Mouse (Mus musculus) liver, embryonic 13.5 days (tissue): ENCODE measurements around the gene Cryaa. TPM values are rescaled to one million over a fixed set of nuclear protein-coding genes. Genes with fewer than 3 reads are reported as not detected.

ENCODE experiments used
- ATAC-seq: fragments of 200-750 bp; cut with Nextera tagmentation; 2 replicates; pipeline ENCODE4 v1.8.0; 2017; ENCODE audit warnings: low read depth, mild to moderate bottlenecking, moderate number of reproducible peaks, moderate library complexity
- DNase-seq: peaks from one replicate; pipeline ENCODE4 v3.0.0; 2022
- H3K27ac ChIP-seq: fragments of 300-500 bp; sonication (generic); 2 replicates; pipeline ENCODE4 v1.5.1; 2015; ENCODE audit warnings: moderate library complexity, mild to moderate bottlenecking, inconsistent platforms
- H3K27me3 ChIP-seq: fragments of 300-500 bp; sonication (generic); 2 replicates; pipeline ENCODE4 v1.6.1; 2015; ENCODE audit warnings: mild to moderate bottlenecking, inconsistent platforms
- H3K36me3 ChIP-seq: fragments of 300-500 bp; sonication (generic); 2 replicates; pipeline ENCODE4 v1.6.1; 2015; ENCODE audit warnings: mild to moderate bottlenecking, inconsistent platforms
- H3K4me1 ChIP-seq: fragments of 300-500 bp; sonication (generic); replicated peaks from 2 replicates; pipeline ENCODE4 v1.6.1; 2015; ENCODE audit warnings: inconsistent platforms
- H3K4me2 ChIP-seq: fragments of 300-500 bp; sonication (generic); 2 replicates; pipeline ENCODE4 v1.6.1; 2015; ENCODE audit warnings: inconsistent platforms, mild to moderate bottlenecking, moderate library complexity
- H3K4me3 ChIP-seq: fragments of 300-500 bp; sonication (generic); replicated peaks from 2 replicates; pipeline ENCODE4 v1.5.1; 2015; ENCODE audit warnings: mild to moderate bottlenecking, inconsistent platforms
- H3K9ac ChIP-seq: fragments of 300-500 bp; sonication (generic); 2 replicates; pipeline ENCODE4 v1.6.1; 2015; ENCODE audit warnings: mild to moderate bottlenecking, inconsistent platforms
- H3K9me3 ChIP-seq: fragments of 300-500 bp; sonication (generic); replicated peaks from 2 replicates; pipeline ENCODE4 v1.6.1; 2016; ENCODE audit warnings: inconsistent platforms
- WGBS: fragments of 180-500 bp; shearing (Covaris S2); methylation state at CpG from one replicate; pipeline ENCODE4 v1.1.7; 2015; ENCODE audit not compliant: insufficient replicate concordance; 5-methylcytosine and 5-hydroxymethylcytosine counted together
- polyA plus RNA-seq: library from polyadenylated mRNA; unstranded; fragments of >200 nt; fragmentation: Nextera tagmentation; extraction: Ambion mirVana; gene quantifications from 2 replicates; pipeline ENCODE4 v1.2.1, GENCODE M21; 2015

Gene Cryaa
- polyA plus RNA-seq, result not detected in 2 replicates

DNA sequence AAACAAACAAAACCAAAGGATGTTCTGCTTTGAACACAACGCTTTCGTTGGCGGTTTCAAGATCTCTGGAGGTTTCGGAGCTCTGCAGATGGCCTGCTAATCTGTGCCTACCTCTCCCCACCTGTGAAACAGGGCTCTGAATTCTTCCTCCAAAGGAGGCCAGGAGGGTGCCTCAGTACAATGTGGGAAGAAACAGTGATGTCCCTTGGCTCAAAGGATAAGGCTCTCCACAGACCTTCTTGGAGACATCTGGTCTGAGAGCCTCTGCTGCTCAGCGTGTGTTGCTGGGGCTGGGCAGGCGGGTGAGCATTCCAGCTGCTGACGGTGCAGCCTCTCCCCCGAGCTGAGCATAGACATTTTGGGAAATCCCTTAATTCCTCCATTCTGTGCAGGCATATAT lies at the start of gene Cryaa:
TSS of gene Cryaa (plus strand) at position 301 of the 400 bp plus-strand sequence.
- Histone ChIP-seq H3K27ac (no peak within 1 kb of the TSS), H3K9me3 (no peaks in the 10 kb centered on the region)

DNA sequence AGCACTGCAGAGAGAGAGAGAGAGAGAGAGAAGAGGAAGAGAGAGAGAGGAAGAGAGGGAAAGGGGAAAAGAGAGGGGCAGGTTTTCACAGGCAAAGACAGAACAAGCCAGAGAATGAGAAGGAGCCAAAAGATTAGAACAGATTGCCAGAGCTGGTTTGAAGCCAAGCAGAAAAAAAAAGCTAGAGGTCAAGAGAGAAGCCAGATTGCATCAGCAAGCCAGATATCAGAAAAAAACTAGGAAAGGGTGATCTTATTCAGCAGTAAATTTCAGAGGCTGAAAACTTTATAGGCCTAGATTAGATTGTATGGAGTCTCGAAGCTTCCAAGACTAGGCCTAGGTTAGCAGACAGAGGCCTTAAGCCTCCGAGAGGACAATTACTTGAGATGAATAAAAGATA lies 49.6 kb upstream of the Cryaa start:
- no peak overlapping the region for H3K27ac ChIP-seq
- DNase-seq, result no peak
- H3K4me1 ChIP-seq, result no peaks in the 10 kb centered on the region
- ATAC-seq, result no peak
- H3K9me3 ChIP-seq, result no peaks in the 10 kb centered on the region
- H3K27me3 ChIP-seq, result 0 out of 2 replicates have a peak, but pooled peaks cover 5% of the 10 kb centered on the region
- no peak overlapping the region for H3K4me2 ChIP-seq
- no peaks in the 10 kb centered on the region for H3K36me3 ChIP-seq
- no peak overlapping the region for H3K9ac ChIP-seq
- 65% methylated on average over 2 of the region's 2 CpGs for WGBS
- no peak overlapping the region for H3K4me3 ChIP-seq

More for the DNA sequence above, at the start of gene Cryaa:
- DNase-seq, result no peak
- no peak for ATAC-seq
- Histone ChIP-seq H3K27me3 (peaks cover 15% of the 10 kb centered on the region), H3K4me1 (no peaks in the 10 kb centered on the region), H3K4me2 (no peak within 1 kb of the TSS), H3K9ac (no peak within 1 kb of the TSS), H3K36me3 (no peaks in the 10 kb centered on the region), H3K4me3 (no peak within 1 kb of the TSS)
- 67% methylated on average over 8 of the region's 8 CpGs for WGBS

DNA sequence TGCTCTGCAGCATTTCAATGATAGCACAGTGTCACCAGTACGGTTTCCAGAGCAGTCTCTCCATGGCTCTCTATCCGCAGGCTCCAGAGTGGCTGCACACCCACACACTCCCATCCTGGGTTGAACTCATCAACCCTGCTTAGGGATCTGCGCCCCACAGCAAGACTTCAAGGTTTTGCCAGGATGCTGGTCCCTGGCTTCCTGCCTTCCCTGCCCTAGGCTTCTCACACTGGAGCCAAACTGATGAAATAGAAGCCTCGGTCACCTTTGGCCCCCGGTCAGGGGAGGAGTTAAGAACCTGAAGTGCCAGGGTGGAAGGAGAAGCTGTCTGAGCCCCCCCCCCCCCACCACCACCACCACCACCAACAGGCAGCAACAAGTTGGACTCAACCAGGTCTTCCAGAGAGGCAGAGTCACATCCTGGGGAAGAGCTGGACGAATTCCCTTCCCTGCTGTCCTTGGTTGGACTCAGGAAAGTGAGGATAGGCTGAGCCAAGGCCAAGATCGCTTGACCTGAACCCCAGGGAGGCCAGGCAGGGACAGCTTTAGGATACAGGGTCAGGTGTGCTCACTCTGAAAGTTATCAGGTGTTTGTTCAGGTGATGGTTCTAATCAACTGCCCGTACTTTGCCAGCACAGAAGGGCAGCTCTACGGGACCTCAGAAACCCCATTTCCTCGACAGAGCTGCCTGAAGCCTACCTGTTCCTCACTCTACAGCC lies 46.4 kb upstream of the Cryaa start:
- Histone ChIP-seq H3K4me1 (peaks cover 8% of the 10 kb centered on the region), H3K4me3 (no peak overlapping the region), H3K9me3 (no peaks in the 10 kb centered on the region), H3K27ac (no peak overlapping the region), H3K4me2 (no peak overlapping the region), H3K9ac (no peak overlapping the region), H3K27me3 (peaks cover 21% of the 10 kb centered on the region), H3K36me3 (no peaks in the 10 kb centered on the region)
- ATAC-seq (no peak), DNase-seq (no peak)
- WGBS, result 69% methylated on average over 10 of the region's 10 CpGs

DNA sequence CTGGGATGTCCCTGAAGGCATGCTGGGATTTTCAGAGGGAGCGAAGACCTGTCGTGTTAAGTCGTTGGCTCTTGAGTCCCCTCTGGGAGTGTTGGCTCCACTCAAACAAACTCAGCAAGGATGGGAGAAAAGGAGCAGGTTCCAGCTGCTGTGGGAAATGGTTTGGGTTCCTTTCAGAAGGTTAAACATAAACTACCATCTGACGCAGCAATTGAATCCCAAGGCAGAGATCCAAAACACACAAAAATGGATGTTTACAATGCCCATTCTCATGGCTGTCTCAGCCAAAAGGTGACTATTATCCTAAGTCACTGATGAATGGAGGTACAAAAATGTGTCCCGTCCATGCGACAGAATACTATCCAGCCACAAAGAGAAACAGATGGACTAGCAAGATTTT lies 44.6 kb upstream of the Cryaa start:
- DNase-seq (no peak), ATAC-seq (no peak)
- Histone ChIP-seq H3K4me1 (peaks cover 23% of the 10 kb centered on the region), H3K9ac (no peak overlapping the region), H3K27me3 (peaks cover 38% of the 10 kb centered on the region), H3K4me3 (no peak overlapping the region), H3K36me3 (no peaks in the 10 kb centered on the region), H3K27ac (no peak overlapping the region), H3K9me3 (no peaks in the 10 kb centered on the region), H3K4me2 (no peak overlapping the region)
- 69% methylated on average over 6 of the region's 6 CpGs for WGBS

DNA sequence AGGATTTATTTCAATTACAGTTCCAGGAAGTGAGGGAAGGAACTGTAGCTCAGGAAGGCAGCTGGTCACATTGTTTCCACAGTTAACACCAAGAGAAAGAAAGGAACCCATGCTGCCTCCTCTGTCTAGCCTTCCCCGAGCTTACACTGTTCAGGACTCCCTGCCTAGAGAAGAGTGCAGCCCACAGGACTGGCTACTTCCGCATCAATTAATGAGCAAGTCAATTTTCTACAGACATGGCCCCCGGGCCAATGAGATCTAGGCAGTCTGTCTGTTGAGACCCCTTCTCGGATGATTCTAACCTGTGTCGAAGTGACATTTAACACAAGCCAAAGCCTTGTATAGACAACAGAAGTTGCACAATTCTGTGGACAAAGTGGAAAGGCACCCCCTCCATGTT lies 42.7 kb upstream of the Cryaa start:
- H3K9ac ChIP-seq, result no peak overlapping the region
- ATAC-seq, result no peak
- no peak overlapping the region for H3K27ac ChIP-seq
- H3K4me1 ChIP-seq, result peaks cover 23% of the 10 kb centered on the region
- WGBS, result 51% methylated on average over 5 of the region's 5 CpGs
- H3K9me3 ChIP-seq, result no peaks in the 10 kb centered on the region
- no peak for DNase-seq
- H3K27me3 ChIP-seq, result peaks cover 51% of the 10 kb centered on the region
- no peaks in the 10 kb centered on the region for H3K36me3 ChIP-seq
- H3K4me3 ChIP-seq, result no peak overlapping the region
- H3K4me2 ChIP-seq, result no peak overlapping the region

DNA sequence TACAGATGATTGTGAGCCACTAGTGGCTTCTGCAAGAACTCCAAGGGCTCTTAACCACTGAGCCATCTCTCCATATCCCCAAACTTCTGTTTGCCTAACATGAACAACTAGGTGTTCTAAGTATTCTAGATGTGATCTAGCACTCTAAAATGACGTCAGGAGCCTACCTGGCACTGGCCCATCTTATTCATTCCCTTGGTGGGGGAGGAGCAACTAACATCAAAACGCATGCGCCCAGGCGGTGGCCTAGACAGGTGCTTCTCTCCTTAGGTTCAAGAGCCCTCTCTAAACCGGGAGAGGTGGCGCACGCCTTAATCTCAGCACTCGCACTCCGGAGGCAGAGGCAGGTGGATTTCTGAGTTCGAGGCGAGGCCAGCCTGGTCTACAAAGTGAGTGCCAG lies 41.8 kb upstream of the Cryaa start:
- DNase-seq (no peak), ATAC-seq (no peak)
- no peak overlapping the region for H3K27ac ChIP-seq
- H3K4me2 ChIP-seq, result peak overlapping the region; percentile 70
- H3K9me3 ChIP-seq, result no peaks in the 10 kb centered on the region
- H3K36me3 ChIP-seq, result no peaks in the 10 kb centered on the region
- peak overlapping the region; percentile 52 for H3K4me3 ChIP-seq
- H3K9ac ChIP-seq, result 0 out of 2 replicates have a peak overlapping the region, but pooled peaks have one; percentile 49
- H3K4me1 ChIP-seq, result peaks cover 23% of the 10 kb centered on the region
- peaks cover 51% of the 10 kb centered on the region for H3K27me3 ChIP-seq
- 51% methylated on average over 11 of the region's 11 CpGs for WGBS

DNA sequence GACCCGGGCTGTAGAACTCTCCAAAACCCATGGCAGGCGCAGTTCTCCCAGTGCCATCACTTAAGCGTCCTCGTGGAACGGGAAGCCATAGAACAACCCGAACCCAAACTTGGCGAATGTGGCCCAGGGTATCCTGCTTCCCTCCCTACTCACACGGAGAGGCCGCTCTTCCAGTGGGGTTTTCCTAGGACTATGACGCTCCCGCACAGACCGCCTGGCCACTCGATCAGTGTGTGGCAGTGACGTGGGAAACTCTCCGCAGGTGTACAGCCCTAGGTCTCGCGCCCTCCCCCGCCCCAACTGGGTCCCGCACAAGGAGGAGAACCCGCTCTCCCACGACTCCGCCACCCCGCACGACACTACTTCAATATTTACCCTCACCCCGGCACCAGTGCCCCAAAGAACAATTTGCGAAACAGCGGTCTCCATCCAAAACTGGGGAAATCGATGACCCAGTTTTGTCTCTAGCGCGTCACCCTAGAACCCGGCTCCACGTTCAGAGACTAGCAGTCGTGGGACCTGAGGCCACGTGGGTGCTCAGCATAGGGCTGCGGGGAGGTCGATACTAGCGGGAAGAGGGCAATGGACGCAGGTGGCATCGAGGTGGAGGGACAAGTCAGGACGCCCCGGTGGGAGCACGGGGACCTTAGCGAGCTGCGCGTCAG lies 41.2 kb upstream of the Cryaa start:
- Histone ChIP-seq H3K4me2 (peak overlapping the region; percentile 70), H3K27ac (peak overlapping the region; percentile 44), H3K27me3 (peaks cover 51% of the 10 kb centered on the region), H3K9ac (peak overlapping the region; percentile 49), H3K4me1 (peaks cover 23% of the 10 kb centered on the region), H3K36me3 (no peaks in the 10 kb centered on the region), H3K9me3 (no peaks in the 10 kb centered on the region), H3K4me3 (peak overlapping the region; percentile 52)
- ATAC-seq (peak; percentile 25), DNase-seq (no peak)
- 4% methylated on average over 45 of the region's 45 CpGs for WGBS

DNA sequence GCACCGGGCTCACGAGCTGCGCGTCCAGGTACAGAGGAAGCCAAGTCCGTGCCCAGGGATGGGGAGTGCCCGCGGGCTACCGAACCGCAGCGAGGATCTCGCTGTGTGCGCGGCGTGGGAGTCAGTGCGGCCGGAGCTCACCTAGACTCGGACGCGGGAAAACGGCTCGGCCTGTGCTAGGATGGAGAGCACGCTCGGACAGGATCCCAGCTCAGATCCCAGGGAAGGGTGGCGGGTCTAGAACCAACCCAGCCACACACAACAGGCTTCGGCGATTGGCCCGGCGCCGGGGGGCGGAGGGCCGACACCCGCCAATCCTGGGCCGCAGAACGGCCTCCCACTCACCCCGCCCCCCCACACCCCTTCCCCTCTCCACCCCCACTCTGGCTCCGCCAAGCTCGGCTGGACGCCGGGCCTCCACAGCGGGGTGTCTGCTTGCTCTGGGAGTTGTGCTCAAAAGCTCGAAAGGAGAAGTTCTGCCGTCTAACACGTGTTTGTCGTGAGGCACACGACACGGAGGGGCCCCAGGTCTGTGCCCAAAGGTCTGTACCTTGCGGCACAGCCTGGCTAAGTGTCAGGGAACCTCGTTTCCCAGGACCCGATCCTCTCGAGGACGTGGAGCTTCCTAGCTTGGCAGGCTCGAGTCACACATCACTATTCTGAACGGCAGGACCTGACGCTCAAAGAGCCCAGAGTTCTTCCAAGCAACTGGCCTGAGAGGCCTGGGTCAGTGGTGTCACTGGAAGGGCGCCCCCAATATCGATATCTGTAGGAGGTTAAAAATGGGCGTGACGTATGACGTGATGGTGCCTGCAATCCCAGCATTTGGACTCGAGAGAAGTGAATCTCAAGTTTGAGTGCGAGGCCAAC lies 40.4 kb upstream of the Cryaa start, which contains the start of gene Cbs:
TSS of gene Cbs (minus strand) at position 297 of the 870 bp plus-strand sequence.
- peak within 1 kb of the TSS; percentile 49 for H3K9ac ChIP-seq
- peaks cover 23% of the 10 kb centered on the region for H3K4me1 ChIP-seq
- H3K27ac ChIP-seq, result peak within 1 kb of the TSS; percentile 48
- H3K9me3 ChIP-seq, result no peaks in the 10 kb centered on the region
- peak within 1 kb of the TSS; percentile 52 for H3K4me3 ChIP-seq
- peak; percentile 85 for ATAC-seq
- peaks cover 47% of the 10 kb centered on the region for H3K27me3 ChIP-seq
- no peaks in the 10 kb centered on the region for H3K36me3 ChIP-seq
- WGBS, result 2% methylated on average over 61 of the region's 61 CpGs
- peak within 1 kb of the TSS; percentile 70 for H3K4me2 ChIP-seq
- DNase-seq, result no peak

DNA sequence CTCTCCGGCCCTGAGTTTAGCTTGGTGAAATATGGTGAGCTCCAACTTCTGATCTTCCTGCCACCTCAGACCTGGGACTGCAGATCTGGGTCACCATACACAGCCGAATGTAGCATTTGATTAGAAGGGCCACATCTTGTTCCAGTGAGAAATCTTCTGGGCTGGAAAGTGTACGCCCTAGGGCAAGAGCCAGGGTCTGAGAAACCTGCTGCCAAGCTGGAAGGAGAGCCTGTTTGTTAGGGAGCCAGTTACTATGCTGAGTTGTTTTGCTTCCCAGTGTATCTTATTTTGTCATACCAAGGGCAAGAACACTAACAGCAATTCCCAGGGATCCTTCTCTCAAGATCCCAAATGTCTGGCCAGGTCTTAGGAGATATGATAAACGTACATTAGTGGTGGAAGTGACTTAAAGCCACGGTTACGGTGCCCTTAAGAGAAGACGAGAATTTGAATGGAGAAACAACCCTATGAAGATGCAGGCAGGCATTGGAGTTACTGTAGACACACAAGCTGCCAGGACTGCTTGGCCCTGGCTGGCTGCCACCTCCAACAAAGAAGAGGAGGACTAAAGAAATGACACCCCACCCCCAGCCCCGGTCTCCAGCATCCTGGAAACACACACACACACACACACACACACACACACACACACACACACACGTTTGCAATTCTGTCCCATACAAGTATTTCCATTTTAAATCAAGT lies 39.6 kb upstream of the Cryaa start:
- Histone ChIP-seq H3K27ac (no peak overlapping the region), H3K27me3 (peaks cover 47% of the 10 kb centered on the region)
- 48% methylated on average over 9 of the region's 9 CpGs for WGBS

DNA sequence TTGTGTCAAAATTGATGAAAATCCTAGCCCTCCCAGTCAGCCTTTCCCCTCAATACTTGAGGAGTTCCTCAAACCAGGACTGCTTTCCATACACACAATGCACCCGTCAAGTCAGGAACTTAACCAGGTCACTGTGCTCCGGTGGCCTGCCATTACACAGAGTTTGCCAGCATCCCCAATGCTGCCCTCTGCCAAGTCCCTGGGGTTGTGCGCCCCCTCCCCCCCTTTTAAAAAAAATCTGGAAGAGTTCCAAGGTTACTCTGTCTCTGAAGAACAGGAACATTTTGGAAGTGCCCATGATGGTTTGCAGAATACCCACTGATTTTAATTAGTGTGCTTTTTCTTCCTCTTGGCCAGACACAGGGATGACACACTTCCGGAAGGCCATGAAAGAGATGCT lies 38.0 kb upstream of the Cryaa start:
- WGBS, result 59% methylated on average over 4 of the region's 4 CpGs

More for the DNA sequence above, 39.6 kb upstream of the Cryaa start:
- H3K4me1 ChIP-seq, result peaks cover 23% of the 10 kb centered on the region
- H3K4me3 ChIP-seq, result no peak overlapping the region
- no peaks in the 10 kb centered on the region for H3K9me3 ChIP-seq
- H3K4me2 ChIP-seq, result peak overlapping the region; percentile 70; the same call in 1 of the 2 replicates
- ATAC-seq, result no peak
- no peak for DNase-seq
- no peak overlapping the region for H3K9ac ChIP-seq
- no peaks in the 10 kb centered on the region for H3K36me3 ChIP-seq

More for the DNA sequence above, 38.0 kb upstream of the Cryaa start:
- Histone ChIP-seq H3K36me3 (no peaks in the 10 kb centered on the region), H3K4me1 (peaks cover 23% of the 10 kb centered on the region), H3K27me3 (peaks cover 47% of the 10 kb centered on the region), H3K4me2 (no peak overlapping the region), H3K9ac (no peak overlapping the region), H3K27ac (no peak overlapping the region), H3K4me3 (no peak overlapping the region), H3K9me3 (no peaks in the 10 kb centered on the region)
- no peak for DNase-seq
- ATAC-seq, result no peak
